Mouse (Mus musculus): ENCODE data around the gene Map3k9. TPM values are rescaled to one million over a fixed set of nuclear protein-coding genes. Genes with fewer than 3 reads are reported as not detected.

Gene Map3k9
- polyA plus RNA-seq, 1 experiment from 2014 or later = 3.6 TPM

DNA sequence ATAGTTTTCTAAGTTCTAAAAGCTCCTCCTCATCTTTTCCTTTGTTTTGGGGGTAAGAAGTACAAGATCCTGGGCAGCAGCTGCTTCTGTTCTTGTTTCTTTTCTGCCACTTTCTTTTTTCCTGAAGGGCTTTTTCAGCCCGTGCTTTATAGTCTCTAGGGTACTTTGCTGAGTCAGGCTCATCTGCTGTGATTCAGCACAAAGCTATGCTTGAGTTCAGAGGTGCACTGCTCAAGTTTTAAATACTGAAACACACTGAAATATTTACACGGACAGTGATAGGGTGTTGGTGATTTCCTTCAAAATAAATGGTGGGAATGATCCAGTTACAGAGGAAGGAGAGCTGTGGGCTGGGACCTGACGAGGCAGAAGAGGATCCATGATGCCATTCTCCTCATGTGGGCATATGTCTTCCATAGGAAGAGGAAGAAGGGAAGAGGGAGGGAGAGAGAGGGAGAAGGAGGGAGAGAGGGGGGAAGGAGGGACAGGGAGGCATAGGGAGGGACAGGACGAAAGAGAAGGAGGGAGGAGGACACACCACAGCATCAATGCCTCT is 32.9 kb downstream of the Map3k9 start:
- no peaks in the 10 kb centered on the region for H3K27me3 ChIP-seq (replicated peaks; ENCODE audit: control insufficient read depth, insufficient read depth, low read length)
- H3K9me3 ChIP-seq (replicated peaks; ENCODE audit: control insufficient read depth, low read length) = no peaks in the 10 kb centered on the region
- no peaks in the 10 kb centered on the region for H3K4me1 ChIP-seq (ENCODE audit: control insufficient read depth, insufficient read depth, low read length)
- no peak overlapping the region for H3K9ac ChIP-seq (ENCODE audit: low read length)
- WGBS = 70% methylated on average over 4 of the region's 4 CpGs
- no peak for ATAC-seq
- H3K27ac ChIP-seq (ENCODE audit: low read depth, low read length) = no peak overlapping the region
- peak; percentile 11 for DNase-seq (ENCODE audit: low spot score)
- H3K36me3 ChIP-seq (ENCODE audit: control insufficient read depth, insufficient read depth, low read length) = peaks cover 5% of the 10 kb centered on the region; the same call in 1 of the 2 replicates
- no peak overlapping the region for H3K4me2 ChIP-seq (ENCODE audit: low read length)
- no peak overlapping the region for H3K4me3 ChIP-seq (ENCODE audit: low read depth, low read length)

DNA sequence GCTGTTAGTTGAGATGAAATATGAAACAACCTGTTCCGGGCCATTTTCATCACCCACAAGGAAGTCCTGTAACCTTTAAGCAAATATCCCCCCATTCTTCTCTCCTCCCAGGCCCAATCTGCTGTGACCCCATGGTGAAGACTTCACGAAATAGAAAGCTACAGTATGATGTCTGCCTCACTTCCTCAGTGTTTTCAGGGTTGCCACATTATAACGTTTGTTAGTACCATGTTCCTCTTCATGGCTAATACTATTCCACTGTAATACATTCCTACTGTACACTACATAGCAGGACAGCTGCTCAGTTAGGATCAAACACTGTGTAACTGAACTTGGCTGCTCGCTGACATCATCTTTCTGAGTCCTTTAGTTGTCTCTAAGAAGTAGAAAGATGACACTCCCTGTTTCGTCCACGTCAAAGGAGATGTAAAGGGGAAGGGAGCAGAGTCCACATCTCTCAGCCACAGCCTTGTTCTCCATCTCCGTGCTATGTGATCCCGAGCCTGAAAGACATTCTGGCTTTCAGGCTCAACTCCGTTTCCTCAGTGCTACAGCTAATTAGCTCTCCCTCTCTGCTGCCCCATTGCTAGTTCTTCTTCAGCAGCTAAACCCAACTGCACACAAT is 34.5 kb downstream of the Map3k9 start:
- 78% methylated on average over 9 of the region's 9 CpGs for WGBS
- ATAC-seq (no peak), DNase-seq (ENCODE audit: low spot score) (no peak)
- H3K27ac ChIP-seq (ENCODE audit: low read depth, low read length) = no peak overlapping the region
- no peak overlapping the region for H3K4me3 ChIP-seq (ENCODE audit: low read depth, low read length)
- H3K4me1 ChIP-seq (ENCODE audit: control insufficient read depth, insufficient read depth, low read length) = no peaks in the 10 kb centered on the region
- H3K9ac ChIP-seq (ENCODE audit: low read length) = no peak overlapping the region
- no peaks in the 10 kb centered on the region for H3K9me3 ChIP-seq (replicated peaks; ENCODE audit: control insufficient read depth, low read length)
- H3K36me3 ChIP-seq (ENCODE audit: control insufficient read depth, insufficient read depth, low read length) = peaks cover 10% of the 10 kb centered on the region
- no peaks in the 10 kb centered on the region for H3K27me3 ChIP-seq (replicated peaks; ENCODE audit: control insufficient read depth, insufficient read depth, low read length)
- H3K4me2 ChIP-seq (ENCODE audit: low read length) = no peak overlapping the region

DNA sequence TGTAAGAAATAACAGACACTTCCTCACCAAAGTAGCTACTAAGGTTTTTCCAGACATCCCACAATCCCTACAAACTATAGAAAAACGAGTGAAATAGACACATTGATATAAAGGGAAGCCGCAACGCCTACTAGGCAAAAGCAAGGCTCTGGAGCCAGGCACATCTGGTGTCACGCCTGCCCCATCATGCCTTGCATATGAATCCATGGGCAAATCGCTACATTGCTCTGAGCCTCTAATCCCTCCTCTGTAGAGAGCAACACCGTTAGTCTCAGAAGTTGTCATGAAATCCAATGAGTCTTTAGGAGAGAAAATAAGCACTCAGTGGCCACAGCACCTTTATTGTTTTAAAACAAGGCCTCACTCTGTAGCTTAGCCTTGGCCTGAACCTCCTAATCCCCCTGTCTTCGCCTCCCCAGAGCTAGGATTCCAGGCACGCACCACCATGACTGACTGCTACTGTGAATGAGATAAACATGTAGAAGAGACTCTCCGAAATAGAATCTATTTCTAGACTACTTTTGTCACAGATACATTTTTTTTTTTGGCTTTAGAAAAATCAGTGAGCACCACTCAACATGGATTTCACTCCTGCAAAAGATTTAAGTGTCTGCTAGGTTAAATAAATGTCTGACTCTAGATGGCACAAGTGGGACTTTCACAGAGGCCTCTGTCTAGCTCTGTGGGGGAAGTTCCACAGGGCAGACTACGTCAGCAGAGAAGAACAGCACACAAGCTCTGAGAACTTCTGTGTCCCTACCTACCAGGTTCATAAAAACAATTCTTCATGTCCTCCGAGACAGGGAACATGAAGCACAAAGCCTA is 45.5 kb downstream of the Map3k9 start:
- 74% methylated on average over 11 of the region's 11 CpGs for WGBS
- H3K4me3 ChIP-seq (ENCODE audit: low read depth, low read length) = no peak overlapping the region
- peaks cover 26% of the 10 kb centered on the region for H3K36me3 ChIP-seq (ENCODE audit: control insufficient read depth, insufficient read depth, low read length)
- H3K27me3 ChIP-seq (replicated peaks; ENCODE audit: control insufficient read depth, insufficient read depth, low read length) = no peaks in the 10 kb centered on the region
- H3K4me2 ChIP-seq (ENCODE audit: low read length) = no peak overlapping the region
- no peak overlapping the region for H3K27ac ChIP-seq (ENCODE audit: low read depth, low read length)
- H3K9ac ChIP-seq (ENCODE audit: low read length) = no peak overlapping the region
- H3K4me1 ChIP-seq (ENCODE audit: control insufficient read depth, insufficient read depth, low read length) = no peaks in the 10 kb centered on the region
- DNase-seq (ENCODE audit: low spot score) (no peak), ATAC-seq (no peak)
- H3K9me3 ChIP-seq (replicated peaks; ENCODE audit: control insufficient read depth, low read length) = no peaks in the 10 kb centered on the region

DNA sequence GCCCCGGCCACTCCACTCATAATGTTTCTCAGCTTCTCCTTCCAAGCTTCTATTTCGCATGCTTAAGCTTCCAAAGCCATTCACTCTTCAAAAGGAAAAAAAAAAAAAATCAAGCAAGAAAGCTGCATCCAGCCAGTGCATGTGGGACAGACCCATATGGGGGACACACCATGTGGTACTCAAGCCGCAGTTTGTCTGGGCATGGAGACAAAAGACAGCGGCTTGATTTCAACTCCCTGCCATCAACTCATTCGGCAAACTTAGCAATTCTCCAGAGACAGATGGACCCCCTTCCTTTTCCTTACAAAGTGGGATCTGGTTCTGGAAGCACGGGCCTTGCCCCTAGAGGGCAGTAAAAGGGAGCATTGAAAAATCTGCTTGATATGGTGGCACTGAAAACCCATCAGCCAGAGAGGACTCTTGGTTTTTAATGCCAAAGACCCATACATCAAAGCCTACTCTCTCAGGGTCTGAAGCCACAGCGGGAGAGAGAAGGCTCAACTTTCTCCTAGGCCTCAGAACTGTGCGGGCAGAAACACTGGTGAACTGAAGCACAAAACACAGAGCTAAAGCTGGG is 54.6 kb downstream of the Map3k9 start:
- H3K9me3 ChIP-seq (replicated peaks; ENCODE audit: control insufficient read depth, low read length) = no peaks in the 10 kb centered on the region
- DNase-seq (ENCODE audit: low spot score) (peak; percentile 8), ATAC-seq (no peak)
- H3K27ac ChIP-seq (ENCODE audit: low read depth, low read length) = no peak overlapping the region
- H3K4me2 ChIP-seq (ENCODE audit: low read length) = no peak overlapping the region
- no peak overlapping the region for H3K9ac ChIP-seq (ENCODE audit: low read length)
- whole genome bisulfite sequencing = 77% methylated on average over 8 of the region's 8 CpGs
- peaks cover 55% of the 10 kb centered on the region for H3K36me3 ChIP-seq (ENCODE audit: control insufficient read depth, insufficient read depth, low read length)
- H3K4me3 ChIP-seq (ENCODE audit: low read depth, low read length) = no peak overlapping the region
- H3K4me1 ChIP-seq (ENCODE audit: control insufficient read depth, insufficient read depth, low read length) = no peaks in the 10 kb centered on the region
- H3K27me3 ChIP-seq (replicated peaks; ENCODE audit: control insufficient read depth, insufficient read depth, low read length) = no peaks in the 10 kb centered on the region

DNA sequence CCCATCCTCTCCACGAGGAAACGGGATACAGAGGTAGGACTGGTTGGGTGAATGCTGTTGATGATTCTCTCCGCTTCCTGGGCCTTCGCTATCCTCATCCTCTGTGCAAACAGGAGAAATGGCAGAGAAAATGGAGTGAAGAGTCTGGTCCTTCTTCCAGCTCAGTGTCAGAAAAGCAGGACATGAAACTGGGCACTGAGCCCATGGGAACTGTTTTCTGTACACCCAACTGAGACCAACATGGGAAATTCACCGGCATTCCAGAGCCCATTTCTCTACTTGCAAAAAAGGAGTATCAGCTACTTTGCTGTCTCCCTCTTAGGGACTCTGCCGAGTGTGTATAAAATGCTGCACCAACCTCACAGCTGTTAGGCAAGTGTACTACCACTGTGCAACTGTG is 56.2 kb downstream of the Map3k9 start:
- Histone ChIP-seq H3K27me3 (replicated peaks; ENCODE audit: control insufficient read depth, insufficient read depth, low read length) (no peaks in the 10 kb centered on the region), H3K4me1 (ENCODE audit: control insufficient read depth, insufficient read depth, low read length) (no peaks in the 10 kb centered on the region), H3K27ac (ENCODE audit: low read depth, low read length) (no peak overlapping the region), H3K4me2 (ENCODE audit: low read length) (no peak overlapping the region), H3K9ac (ENCODE audit: low read length) (no peak overlapping the region), H3K4me3 (ENCODE audit: low read depth, low read length) (no peak overlapping the region), H3K36me3 (ENCODE audit: control insufficient read depth, insufficient read depth, low read length) (peaks cover 49% of the 10 kb centered on the region), H3K9me3 (replicated peaks; ENCODE audit: control insufficient read depth, low read length) (no peaks in the 10 kb centered on the region)
- 97% methylated on average over 6 of the region's 6 CpGs for WGBS
- no peak for ATAC-seq
- DNase-seq (ENCODE audit: low spot score) = no peak

DNA sequence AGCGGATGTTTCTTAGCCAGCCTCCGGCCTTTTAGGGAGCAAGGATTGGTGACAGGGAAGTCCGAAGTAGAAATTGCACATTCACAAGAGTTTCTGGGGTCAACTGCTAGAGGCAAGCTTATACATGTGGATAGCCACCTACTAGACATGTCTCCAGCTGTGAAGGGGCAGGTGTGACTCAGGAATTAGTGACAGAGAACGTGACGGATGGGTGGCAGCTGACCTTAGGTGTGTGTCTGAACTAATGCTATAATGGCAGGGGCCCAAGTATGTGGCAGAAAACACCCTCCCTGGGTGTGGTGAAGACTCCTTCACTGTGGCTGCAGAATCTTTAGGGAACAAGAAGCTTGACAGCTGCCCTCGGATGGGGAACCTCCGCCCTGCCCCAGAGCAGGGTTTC is 57.6 kb downstream of the Map3k9 start:
- Histone ChIP-seq H3K27ac (ENCODE audit: low read depth, low read length) (no peak overlapping the region), H3K9me3 (replicated peaks; ENCODE audit: control insufficient read depth, low read length) (no peaks in the 10 kb centered on the region), H3K4me2 (ENCODE audit: low read length) (no peak overlapping the region), H3K4me3 (ENCODE audit: low read depth, low read length) (no peak overlapping the region), H3K36me3 (ENCODE audit: control insufficient read depth, insufficient read depth, low read length) (peaks cover 36% of the 10 kb centered on the region), H3K27me3 (replicated peaks; ENCODE audit: control insufficient read depth, insufficient read depth, low read length) (no peaks in the 10 kb centered on the region), H3K9ac (ENCODE audit: low read length) (no peak overlapping the region), H3K4me1 (ENCODE audit: control insufficient read depth, insufficient read depth, low read length) (no peaks in the 10 kb centered on the region)
- no peak for DNase-seq (ENCODE audit: low spot score)
- ATAC-seq = no peak
- WGBS = 93% methylated on average over 7 of the region's 7 CpGs

DNA sequence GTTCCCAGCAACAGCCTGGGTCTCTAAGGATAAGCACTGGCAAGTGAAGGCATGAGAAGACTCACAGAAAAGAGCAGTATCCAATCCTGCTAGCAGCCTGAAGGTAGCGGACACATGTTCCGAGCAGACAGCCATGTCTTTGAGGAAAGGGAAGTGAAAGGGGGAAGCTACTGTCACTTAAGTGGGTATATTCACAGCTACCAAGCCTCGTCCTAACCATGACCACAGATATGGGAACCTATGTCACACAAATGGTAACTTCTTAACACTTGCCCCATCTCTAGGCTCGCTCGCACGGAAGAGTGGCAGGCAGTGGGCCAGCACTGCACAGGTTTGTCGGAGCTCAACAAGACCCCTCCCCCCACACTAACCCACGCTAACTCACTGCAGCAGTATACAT is 61.3 kb downstream of the Map3k9 start:
- H3K4me2 ChIP-seq (ENCODE audit: low read length) = no peak overlapping the region
- H3K4me3 ChIP-seq (ENCODE audit: low read depth, low read length) = no peak overlapping the region
- DNase-seq (ENCODE audit: low spot score) = no peak
- H3K27ac ChIP-seq (ENCODE audit: low read depth, low read length) = no peak overlapping the region
- H3K9me3 ChIP-seq (replicated peaks; ENCODE audit: control insufficient read depth, low read length) = no peaks in the 10 kb centered on the region
- WGBS = 92% methylated on average over 8 of the region's 8 CpGs
- no peak overlapping the region for H3K9ac ChIP-seq (ENCODE audit: low read length)
- no peaks in the 10 kb centered on the region for H3K4me1 ChIP-seq (ENCODE audit: control insufficient read depth, insufficient read depth, low read length)
- no peaks in the 10 kb centered on the region for H3K27me3 ChIP-seq (replicated peaks; ENCODE audit: control insufficient read depth, insufficient read depth, low read length)
- H3K36me3 ChIP-seq (ENCODE audit: control insufficient read depth, insufficient read depth, low read length) = peaks cover 19% of the 10 kb centered on the region
- no peak for ATAC-seq

DNA sequence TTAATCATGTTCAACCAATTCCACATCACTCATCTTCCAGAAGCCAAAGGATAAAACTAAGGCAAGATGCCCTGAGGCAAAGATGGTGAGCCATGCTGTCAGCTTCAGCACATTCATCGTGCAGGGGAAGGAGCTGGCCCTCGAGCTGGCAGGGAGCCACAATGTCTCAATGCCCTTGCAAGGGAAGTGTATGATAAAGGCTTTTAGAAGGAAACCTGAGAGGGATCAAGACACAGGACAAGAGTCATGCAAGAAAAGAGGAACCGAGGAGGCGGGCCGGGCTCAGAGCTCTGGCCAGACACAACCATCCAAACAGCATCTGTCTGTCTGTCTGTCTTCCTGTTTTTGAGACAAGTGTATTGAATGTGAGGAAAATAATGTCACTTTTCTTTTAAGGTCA is 61.8 kb downstream of the Map3k9 start:
- WGBS = 75% methylated on average over 5 of the region's 5 CpGs
- Histone ChIP-seq H3K27me3 (replicated peaks; ENCODE audit: control insufficient read depth, insufficient read depth, low read length) (no peaks in the 10 kb centered on the region), H3K27ac (ENCODE audit: low read depth, low read length) (no peak overlapping the region), H3K4me1 (ENCODE audit: control insufficient read depth, insufficient read depth, low read length) (no peaks in the 10 kb centered on the region), H3K9me3 (replicated peaks; ENCODE audit: control insufficient read depth, low read length) (no peaks in the 10 kb centered on the region), H3K9ac (ENCODE audit: low read length) (no peak overlapping the region), H3K4me3 (ENCODE audit: low read depth, low read length) (no peak overlapping the region), H3K4me2 (ENCODE audit: low read length) (no peak overlapping the region), H3K36me3 (ENCODE audit: control insufficient read depth, insufficient read depth, low read length) (peaks cover 15% of the 10 kb centered on the region)
- ATAC-seq (no peak), DNase-seq (ENCODE audit: low spot score) (peak; percentile 10)

DNA sequence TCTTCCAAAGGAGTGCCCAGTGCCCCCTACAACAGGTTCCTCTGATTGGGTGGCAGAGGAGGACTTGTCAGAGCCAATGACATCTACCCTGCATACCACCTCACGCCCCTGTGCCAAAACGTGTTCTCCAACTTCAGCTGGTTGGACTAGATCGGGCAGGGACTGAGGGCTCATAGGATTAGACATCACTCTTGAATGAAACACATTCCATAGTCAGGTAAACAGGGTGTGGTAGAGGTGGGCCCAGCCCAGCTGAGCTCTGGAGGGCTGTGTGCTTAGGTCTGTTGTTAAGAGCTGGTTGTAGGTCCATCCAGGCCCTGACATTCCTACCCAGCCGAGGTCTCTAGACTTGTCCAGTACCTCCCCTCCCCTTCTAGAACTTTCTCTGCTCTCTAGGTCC is 68.4 kb downstream of the Map3k9 start:
- H3K4me2 ChIP-seq (ENCODE audit: low read length) = no peak overlapping the region
- no peak for DNase-seq (ENCODE audit: low spot score)
- H3K36me3 ChIP-seq (ENCODE audit: control insufficient read depth, insufficient read depth, low read length) = no peaks in the 10 kb centered on the region
- no peak overlapping the region for H3K4me3 ChIP-seq (ENCODE audit: low read depth, low read length)
- 91% methylated on average over 4 of the region's 4 CpGs for WGBS
- H3K27me3 ChIP-seq (replicated peaks; ENCODE audit: control insufficient read depth, insufficient read depth, low read length) = no peaks in the 10 kb centered on the region
- H3K4me1 ChIP-seq (ENCODE audit: control insufficient read depth, insufficient read depth, low read length) = no peaks in the 10 kb centered on the region
- 0 out of 2 replicates have a peak, but pooled peaks cover 4% of the 10 kb centered on the region for H3K9me3 ChIP-seq (replicated peaks; ENCODE audit: control insufficient read depth, low read length)
- H3K27ac ChIP-seq (ENCODE audit: low read depth, low read length) = no peak overlapping the region
- no peak for ATAC-seq
- no peak overlapping the region for H3K9ac ChIP-seq (ENCODE audit: low read length)

Measured in forebrain, embryonic 14.5 days (tissue).